Mouse (Mus musculus): ENCODE measurements at regions not wholly inside any gene's neighbourhood (a gene's known extent, or its start where the extent isn't known, plus 50 kb on each side); places are given as distances from the start of the nearest gene placed in this dataset.

GRCm38 (mm10) chr10:98786089-98786488 is 128.1 kb upstream of the Atp2b1 start:
- no peak for TF ChIP-seq CTCF (IDR thresholded peaks at IDR 0.05; ENCODE audit: borderline replicate concordance, insufficient read depth, low read length)
- TF ChIP-seq POLR2A (IDR thresholded peaks at IDR 0.05; ENCODE audit: low read depth, low read length), result no peak
- no peak overlapping the region for H3K27ac ChIP-seq (ENCODE audit: insufficient read depth, low read length)
- H3K4me1 ChIP-seq (ENCODE audit: control insufficient read depth, insufficient read depth, low read length), result no peaks in the 10 kb centered on the region
- no peak overlapping the region for H3K4me3 ChIP-seq (ENCODE audit: insufficient read depth, low read length)

- Histone ChIP-seq H3K4me1 (ENCODE audit: control insufficient read depth, insufficient read depth, low read length) (no peaks in the 10 kb centered on the region), H3K4me3 (ENCODE audit: insufficient read depth, low read length) (no peak overlapping the region), H3K27ac (ENCODE audit: insufficient read depth, low read length) (no peak overlapping the region)
- TF ChIP-seq POLR2A (IDR thresholded peaks at IDR 0.05; ENCODE audit: low read depth, low read length) (no peak), CTCF (IDR thresholded peaks at IDR 0.05; ENCODE audit: borderline replicate concordance, insufficient read depth, low read length) (no peak)
Observed at GRCm38 (mm10) chr10:98789763-98790162, 124.4 kb upstream of the Atp2b1 start.

GRCm38 (mm10) chr10:98790456-98790855 is 123.8 kb upstream of the Atp2b1 start:
- Histone ChIP-seq H3K27ac (ENCODE audit: insufficient read depth, low read length) (no peak overlapping the region), H3K4me3 (ENCODE audit: insufficient read depth, low read length) (no peak overlapping the region), H3K4me1 (ENCODE audit: control insufficient read depth, insufficient read depth, low read length) (no peaks in the 10 kb centered on the region)
- TF ChIP-seq CTCF (IDR thresholded peaks at IDR 0.05; ENCODE audit: borderline replicate concordance, insufficient read depth, low read length) (no peak), POLR2A (IDR thresholded peaks at IDR 0.05; ENCODE audit: low read depth, low read length) (no peak)

GRCm38 (mm10) chr10:98792019-98792741 is 122.0 kb upstream of the Atp2b1 start:
- Histone ChIP-seq H3K27ac (ENCODE audit: insufficient read depth, low read length) (no peak overlapping the region), H3K4me3 (ENCODE audit: insufficient read depth, low read length) (no peak overlapping the region), H3K4me1 (ENCODE audit: control insufficient read depth, insufficient read depth, low read length) (no peaks in the 10 kb centered on the region)
- TF ChIP-seq POLR2A (IDR thresholded peaks at IDR 0.05; ENCODE audit: low read depth, low read length) (no peak), CTCF (IDR thresholded peaks at IDR 0.05; ENCODE audit: borderline replicate concordance, insufficient read depth, low read length) (no peak)

GRCm38 (mm10) chr10:98793926-98794536 is 120.2 kb upstream of the Atp2b1 start:
- TF ChIP-seq POLR2A (IDR thresholded peaks at IDR 0.05; ENCODE audit: low read depth, low read length) (no peak), CTCF (IDR thresholded peaks at IDR 0.05; ENCODE audit: borderline replicate concordance, insufficient read depth, low read length) (no peak)
- Histone ChIP-seq H3K27ac (ENCODE audit: insufficient read depth, low read length) (no peak overlapping the region), H3K4me3 (ENCODE audit: insufficient read depth, low read length) (no peak overlapping the region), H3K4me1 (ENCODE audit: control insufficient read depth, insufficient read depth, low read length) (no peaks in the 10 kb centered on the region)

- Histone ChIP-seq H3K4me3 (ENCODE audit: insufficient read depth, low read length) (no peak overlapping the region), H3K4me1 (ENCODE audit: control insufficient read depth, insufficient read depth, low read length) (no peaks in the 10 kb centered on the region), H3K27ac (ENCODE audit: insufficient read depth, low read length) (no peak overlapping the region)
- TF ChIP-seq POLR2A (IDR thresholded peaks at IDR 0.05; ENCODE audit: low read depth, low read length) (no peak), CTCF (IDR thresholded peaks at IDR 0.05; ENCODE audit: borderline replicate concordance, insufficient read depth, low read length) (no peak)
Observed at GRCm38 (mm10) chr10:98796016-98796415, 118.2 kb upstream of the Atp2b1 start.

- Histone ChIP-seq H3K4me1 (ENCODE audit: control insufficient read depth, insufficient read depth, low read length) (no peaks in the 10 kb centered on the region), H3K27ac (ENCODE audit: insufficient read depth, low read length) (no peak overlapping the region), H3K4me3 (ENCODE audit: insufficient read depth, low read length) (no peak overlapping the region)
- TF ChIP-seq CTCF (IDR thresholded peaks at IDR 0.05; ENCODE audit: borderline replicate concordance, insufficient read depth, low read length) (no peak), POLR2A (IDR thresholded peaks at IDR 0.05; ENCODE audit: low read depth, low read length) (no peak)
Observed at GRCm38 (mm10) chr10:98798634-98799415, 115.4 kb upstream of the Atp2b1 start.

DNA sequence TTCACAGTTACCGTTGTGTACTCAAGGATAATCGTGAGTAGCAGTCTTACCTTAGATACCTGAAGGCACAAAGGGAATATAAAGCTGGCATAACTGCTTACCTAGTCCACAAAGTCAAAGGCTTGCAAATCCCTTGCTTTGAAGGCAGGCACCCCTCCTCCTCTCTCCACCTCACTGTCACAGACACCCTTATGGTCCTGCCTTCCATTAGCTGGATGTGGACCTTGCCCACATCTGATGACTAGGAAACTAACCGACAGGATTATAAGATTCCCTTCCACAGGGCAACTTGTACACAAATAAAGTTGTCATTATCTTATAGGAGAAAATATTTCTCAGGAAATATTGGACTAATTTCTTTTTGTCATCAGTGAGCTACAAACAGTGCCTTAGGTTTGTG is 114.4 kb upstream of the Atp2b1 start:
- H3K27ac ChIP-seq (ENCODE audit: insufficient read depth, low read length), result no peak overlapping the region
- H3K4me1 ChIP-seq (ENCODE audit: control insufficient read depth, insufficient read depth, low read length), result no peaks in the 10 kb centered on the region
- no peak overlapping the region for H3K4me3 ChIP-seq (ENCODE audit: insufficient read depth, low read length)
- TF ChIP-seq POLR2A (IDR thresholded peaks at IDR 0.05; ENCODE audit: low read depth, low read length), result no peak

DNA sequence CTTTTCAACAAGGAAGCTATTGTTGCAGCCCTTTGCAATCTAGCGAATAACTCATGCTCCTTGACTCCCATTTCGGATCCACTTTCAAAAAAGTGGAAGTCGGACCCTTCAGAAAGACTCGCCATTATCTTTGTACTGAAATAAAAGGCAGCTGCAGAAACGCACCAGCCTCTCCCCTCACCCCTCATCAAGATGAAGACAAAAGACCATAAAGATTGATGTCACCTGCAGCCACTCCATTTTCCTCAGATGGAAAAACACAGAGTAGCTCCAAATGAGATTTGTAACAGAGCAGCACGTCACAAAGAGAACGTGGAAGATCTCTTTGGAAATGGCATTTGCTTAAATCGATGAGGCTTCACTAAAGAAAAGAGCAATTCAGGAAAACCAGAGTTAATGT is 113.3 kb upstream of the Atp2b1 start:
- Histone ChIP-seq H3K27ac (ENCODE audit: insufficient read depth, low read length) (no peak overlapping the region), H3K4me3 (ENCODE audit: insufficient read depth, low read length) (no peak overlapping the region), H3K4me1 (ENCODE audit: control insufficient read depth, insufficient read depth, low read length) (no peaks in the 10 kb centered on the region)
- TF ChIP-seq CTCF (IDR thresholded peaks at IDR 0.05; ENCODE audit: borderline replicate concordance, insufficient read depth, low read length), result no peak
- no peak for TF ChIP-seq POLR2A (IDR thresholded peaks at IDR 0.05; ENCODE audit: low read depth, low read length)

DNA sequence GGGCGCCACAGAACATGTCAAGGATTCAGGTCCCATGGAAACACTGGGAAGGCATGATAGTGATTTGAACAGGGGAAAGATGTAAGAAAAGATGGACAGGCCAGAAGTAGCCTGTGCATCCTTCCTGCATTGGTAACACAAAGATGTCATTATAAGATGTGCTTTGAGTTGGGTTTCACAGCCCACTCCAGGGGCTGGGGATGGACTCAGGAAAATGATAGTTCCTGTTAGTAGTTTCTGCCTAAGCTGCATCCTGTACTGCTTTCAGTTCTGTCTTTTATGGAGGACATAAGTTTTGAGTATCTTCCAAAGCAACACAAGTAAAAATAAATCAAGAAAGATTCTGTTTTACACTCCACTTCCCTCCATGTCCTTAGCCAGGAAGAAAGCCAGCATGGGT is 109.2 kb upstream of the Atp2b1 start:
- Histone ChIP-seq H3K4me1 (ENCODE audit: control insufficient read depth, insufficient read depth, low read length) (no peaks in the 10 kb centered on the region), H3K4me3 (ENCODE audit: insufficient read depth, low read length) (no peak overlapping the region), H3K27ac (ENCODE audit: insufficient read depth, low read length) (no peak overlapping the region)
- TF ChIP-seq CTCF (IDR thresholded peaks at IDR 0.05; ENCODE audit: borderline replicate concordance, insufficient read depth, low read length) (no peak), POLR2A (IDR thresholded peaks at IDR 0.05; ENCODE audit: low read depth, low read length) (no peak)

All from embryonic fibroblast, embryonic 13.5 days (primary cell).